Mouse (Mus musculus) left cerebral cortex, adult 8-10 months (tissue): ENCODE results near the gene Rarres1. TPM values are rescaled to one million over a fixed set of nuclear protein-coding genes. Genes with fewer than 3 reads are reported as not detected.

Source experiments
- DNase-seq, 2 experiments: peaks; one replicate each; pipeline ENCODE4 v3.0.0; 2022; ENCODE audit warnings: low spot score in 2 of 2
- total RNA-seq, 4 experiments: library from RNA; stranded (reverse); gene quantifications; 2 replicates each; pipeline ENCODE4 v1.2.4; 2022

Gene Rarres1
- total RNA-seq, 4 experiments from 2014 or later: 1.6 to 2.3 (median 2.0) TPM

GRCm38 (mm10) chr3:67429338-67429998 lies 85.9 kb downstream of the Rarres1 start:
- DNase-seq: no peak

Other genes starting within 250 kb of the Rarres1 start
- 1 to 10 TPM in 3 of 4 experiments, under 1 TPM in 1; 0.89 to 2.1 (median 1.5) TPM for gene Mlf1, start 141.4 kb downstream of the Rarres1 start, total RNA-seq
- gene Gm17402, start 140.4 kb downstream of the Rarres1 start, total RNA-seq: not detected
- 10 to 100 TPM; 48.0 to 60.1 (median 52.6) TPM for gene Gfm1, start 85.4 kb downstream of the Rarres1 start, total RNA-seq
- 10 to 100 TPM; 35.1 to 45.9 (median 40.3) TPM for gene Lxn, start 51.6 kb downstream of the Rarres1 start, total RNA-seq
- 10 to 100 TPM; 32.2 to 45.5 (median 40.7) TPM for gene Mfsd1, start 67.2 kb upstream of the Rarres1 start, total RNA-seq